Mouse (Mus musculus): ENCODE measurements around the gene Zfp874a.
"Not testable (repeated sequence)": the region's sequence is repeated elsewhere in the genome, so short reads cannot be mapped to it uniquely, and the experiment has no call there.

The Zfp874a gene

DNA sequence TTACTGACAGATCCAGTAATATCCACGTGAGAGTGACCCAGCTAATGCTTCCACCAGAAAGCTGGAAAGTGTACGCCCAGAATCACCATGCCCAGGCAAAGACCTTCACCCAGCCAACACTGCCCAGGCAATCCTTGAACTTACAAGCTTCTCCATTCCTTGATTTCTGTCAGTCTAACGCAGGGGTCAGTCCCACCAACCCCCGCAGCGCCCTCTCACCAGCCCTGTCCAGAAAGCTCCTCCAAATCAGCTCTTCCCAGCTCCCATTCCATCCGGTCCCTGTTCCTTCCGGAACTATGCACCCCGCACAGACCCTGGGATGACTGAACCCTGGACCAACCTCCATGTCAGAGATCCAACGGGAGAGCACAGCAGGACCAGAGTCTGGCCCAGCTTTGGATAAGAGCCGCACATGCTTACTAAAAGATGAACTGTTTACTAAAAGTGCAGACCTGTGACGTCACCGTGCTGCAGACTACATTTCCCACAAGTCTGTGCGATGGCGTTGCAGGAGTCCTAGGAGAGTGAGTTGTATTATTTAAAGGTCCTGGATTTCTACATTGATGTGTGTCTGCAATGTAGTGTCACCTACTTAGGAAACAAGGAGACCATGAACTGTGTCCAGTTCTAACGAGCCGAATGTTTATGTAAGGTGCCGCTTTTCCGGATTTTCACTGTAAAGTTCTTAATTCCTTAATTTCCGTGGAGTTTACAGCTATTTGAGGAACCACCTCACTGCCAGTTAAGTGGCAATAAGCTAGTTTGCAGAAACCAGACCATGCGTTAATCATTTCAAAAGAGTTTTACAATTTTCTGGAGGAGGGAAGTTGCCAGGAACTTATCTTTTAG, at the start of gene Zfp874a:
TSS of gene Zfp874a (minus strand) at position 453 of the 849 bp plus-strand sequence.
- in situ Hi-C loops (cut with MboI, MseI) = no loop called here

DNA sequence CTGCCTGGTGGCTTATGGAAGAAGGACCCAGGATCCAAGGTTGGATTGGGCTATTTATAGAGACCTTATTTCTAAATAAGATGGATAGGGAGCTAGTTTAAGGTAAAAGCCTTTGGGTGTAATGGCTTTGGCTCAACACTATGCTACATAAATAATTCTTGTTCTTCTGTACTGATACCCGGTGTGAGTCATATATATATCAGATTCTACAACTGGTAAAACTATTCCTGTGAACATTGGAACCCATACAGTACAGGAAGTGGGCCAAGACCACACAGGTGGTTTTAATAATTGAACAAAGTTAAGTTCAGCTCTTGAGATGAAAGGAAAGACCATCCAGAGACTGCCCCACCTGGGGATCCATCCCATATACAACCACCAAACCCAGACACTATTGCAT, 49.5 kb upstream of the Zfp874a start:
- in situ Hi-C loops (cut with MboI, MseI) = no loop called here

GRCm38 (mm10) chr13:67500084-67500719, 48.8 kb upstream of the Zfp874a start, which contains the start of gene Zfp58:
TSS of gene Zfp58 (minus strand) at chr13:67500555.
- in situ Hi-C loops (cut with MboI, MseI) = no loop called here

GRCm38 (mm10) chr13:67495631-67496030, 44.2 kb upstream of the Zfp874a start:
- in situ Hi-C loops (cut with MboI, MseI) = no loop called here

DNA sequence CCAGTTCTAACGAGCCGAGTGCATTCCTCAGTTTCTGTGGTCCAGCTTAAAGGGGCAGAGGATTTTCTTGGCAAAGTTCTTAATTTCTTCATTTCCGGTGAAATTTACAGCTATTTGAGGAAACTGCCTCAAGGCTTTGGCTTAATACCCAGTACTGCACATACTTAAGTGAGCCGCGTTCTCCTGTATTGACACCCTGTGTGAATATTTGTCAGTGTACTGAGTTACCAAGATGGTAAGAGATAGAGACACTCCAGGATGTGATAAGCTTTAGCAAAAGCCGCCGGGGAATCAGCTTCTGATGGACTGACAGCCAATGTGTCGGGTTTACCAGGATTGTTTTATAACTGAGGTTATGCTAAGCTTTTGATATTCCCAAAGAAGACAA, 33.0 kb upstream of the Zfp874a start:
- in situ Hi-C loops (cut with MboI, MseI) = no loop called here

GRCm38 (mm10) chr13:67483625-67484423, 32.4 kb upstream of the Zfp874a start, which contains the start of gene Zfp874b:
TSS of gene Zfp874b (minus strand) at chr13:67484258.
- in situ Hi-C loops (cut with MboI, MseI) = no loop called here

- in situ Hi-C loops (cut with MboI, MseI) = no loop called here
These were observed 30.1 kb upstream of the Zfp874a start for GRCm38 (mm10) chr13:67481528-67481927.

GRCm38 (mm10) chr13:67469274-67469673, 17.9 kb upstream of the Zfp874a start:
- in situ Hi-C loops (cut with MboI, MseI) = no loop called here

- in situ Hi-C loops (cut with MboI, MseI) = not testable (repeated sequence)
These were observed 12.2 kb upstream of the Zfp874a start for GRCm38 (mm10) chr13:67463506-67464185.

DNA sequence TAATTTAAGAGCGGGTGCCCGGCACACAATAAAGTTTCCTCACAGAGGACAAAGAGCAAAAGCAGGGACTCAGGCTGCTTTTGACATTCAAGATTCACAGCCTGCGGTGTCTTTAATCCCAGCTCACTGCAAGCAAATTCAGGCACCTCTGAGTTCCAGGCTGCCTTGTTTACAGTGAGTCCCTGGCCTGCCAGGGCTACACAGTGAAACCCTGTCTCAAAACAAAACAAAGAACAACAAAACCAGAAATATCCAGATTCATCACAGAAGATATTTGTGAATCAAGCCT, 541 bp upstream of the Zfp874a start:
- in situ Hi-C loops (cut with MboI, MseI) = no loop called here

GRCm38 (mm10) chr13:67437095-67437494, 14.3 kb downstream of the Zfp874a start:
- in situ Hi-C loops (cut with MboI, MseI) = not testable (repeated sequence)

- in situ Hi-C loops (cut with MboI, MseI) = no loop called here
These were observed 23.3 kb downstream of the Zfp874a start for GRCm38 (mm10) chr13:67428116-67428515.

DNA sequence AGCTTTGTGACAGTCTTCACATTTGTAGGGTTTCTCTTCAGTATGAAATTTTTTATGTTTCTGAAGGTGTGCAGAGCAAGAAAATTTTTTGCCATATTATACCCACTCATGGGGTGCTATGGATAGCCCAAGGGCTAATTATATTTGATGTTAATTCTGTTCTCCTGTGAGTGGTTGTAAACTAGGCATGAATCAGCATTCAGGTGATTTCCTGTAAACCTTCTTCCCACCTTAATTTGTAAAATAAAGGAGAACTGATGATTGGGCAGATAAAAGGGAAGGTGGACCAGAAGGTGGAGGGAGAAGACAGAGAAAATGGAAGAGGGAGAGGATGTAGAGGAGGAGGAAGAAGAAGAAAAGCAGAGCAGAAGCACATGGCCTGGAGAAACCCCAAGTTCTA, 25.7 kb downstream of the Zfp874a start:
- in situ Hi-C loops (cut with MboI, MseI) = not testable (repeated sequence)

GRCm38 (mm10) chr13:67422532-67422931, 28.9 kb downstream of the Zfp874a start:
- in situ Hi-C loops (cut with MboI, MseI) = not testable (repeated sequence)

DNA sequence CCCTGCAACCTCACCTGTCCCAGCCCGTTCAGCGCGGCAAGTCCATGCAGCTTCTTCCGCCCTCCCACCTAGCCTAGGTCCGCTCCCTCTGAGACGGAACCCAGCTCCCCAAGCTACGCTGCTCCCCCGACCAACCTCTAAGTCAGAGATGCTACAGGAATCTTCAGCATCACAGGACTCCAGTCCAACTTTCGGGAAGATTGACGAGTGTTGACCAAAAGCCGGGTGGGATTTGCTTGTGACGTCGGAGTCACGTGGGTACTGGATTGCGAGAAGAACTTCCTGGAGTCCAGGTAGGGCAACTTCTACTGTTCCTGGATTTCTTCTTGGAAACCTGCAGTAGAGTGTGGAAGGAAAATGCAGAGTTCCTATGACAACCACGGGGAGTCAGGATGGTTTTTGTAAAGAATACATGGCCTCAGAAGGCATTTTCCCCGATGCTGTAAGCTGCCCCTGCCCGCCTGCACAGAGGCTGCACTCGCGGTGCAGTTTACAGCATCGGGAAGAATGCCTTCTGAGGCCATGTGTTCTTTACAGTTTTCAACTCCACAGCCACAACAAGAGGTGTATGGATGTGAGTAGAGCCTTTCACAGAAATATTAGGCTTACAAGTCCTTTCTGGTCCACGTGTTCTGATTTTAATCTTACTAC, 30.1 kb downstream of the Zfp874a start, which contains the start of gene Zfp459:
TSS of gene Zfp459 (minus strand) at position 212 of the 651 bp plus-strand sequence.
- in situ Hi-C loops (cut with MboI, MseI) = no loop called here

DNA sequence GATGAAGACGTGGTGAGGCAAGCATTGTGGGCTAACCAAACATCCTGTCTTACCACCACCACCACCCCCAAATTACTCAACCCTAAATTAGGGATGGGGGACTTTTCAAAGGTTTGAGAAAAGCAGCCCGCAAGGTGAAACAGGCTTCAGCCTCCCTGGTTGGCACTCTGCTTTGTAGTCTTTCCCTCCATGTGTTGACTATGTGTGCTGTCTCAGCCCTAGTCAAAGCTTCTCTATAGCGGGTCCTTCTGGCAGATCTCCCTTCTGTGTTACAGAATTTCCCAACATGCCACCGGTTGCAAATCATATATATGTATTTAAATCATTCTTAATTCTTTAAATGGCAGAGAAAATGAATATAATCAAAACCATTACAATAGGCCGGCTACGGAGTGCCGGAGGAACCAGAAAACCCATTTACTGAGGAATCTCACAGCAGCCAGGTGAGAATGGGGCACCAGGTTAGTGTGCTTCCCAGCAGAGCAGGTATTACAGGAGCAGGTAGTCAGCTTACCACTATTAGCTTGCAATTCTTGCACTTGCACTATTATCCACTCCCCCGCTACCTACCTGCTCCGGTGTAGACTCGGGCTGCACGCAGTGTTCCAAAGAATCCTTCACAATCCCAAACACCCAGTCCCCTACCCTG, 30.7 kb downstream of the Zfp874a start:
- in situ Hi-C loops (cut with MboI, MseI) = no loop called here

DNA sequence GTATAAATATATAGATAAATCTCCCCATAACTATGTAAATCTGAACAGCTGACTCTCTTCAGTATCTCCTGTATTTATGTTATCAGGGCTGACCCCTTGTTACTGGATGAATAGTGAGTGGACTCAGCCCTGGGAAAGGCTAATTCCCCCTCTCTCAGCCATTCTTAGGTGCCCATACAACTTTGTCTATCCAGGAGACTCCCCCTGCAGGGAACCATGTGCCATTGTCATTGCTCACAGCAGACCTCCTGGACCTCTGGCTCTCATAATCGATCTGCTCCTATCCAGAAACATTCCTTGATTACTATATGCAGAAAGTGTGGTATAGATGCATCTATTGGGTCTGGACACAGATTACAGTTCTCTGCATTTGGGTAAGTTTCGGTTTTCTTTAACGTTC, 34.6 kb downstream of the Zfp874a start:
- in situ Hi-C loops (cut with MboI, MseI) = no loop called here

DNA sequence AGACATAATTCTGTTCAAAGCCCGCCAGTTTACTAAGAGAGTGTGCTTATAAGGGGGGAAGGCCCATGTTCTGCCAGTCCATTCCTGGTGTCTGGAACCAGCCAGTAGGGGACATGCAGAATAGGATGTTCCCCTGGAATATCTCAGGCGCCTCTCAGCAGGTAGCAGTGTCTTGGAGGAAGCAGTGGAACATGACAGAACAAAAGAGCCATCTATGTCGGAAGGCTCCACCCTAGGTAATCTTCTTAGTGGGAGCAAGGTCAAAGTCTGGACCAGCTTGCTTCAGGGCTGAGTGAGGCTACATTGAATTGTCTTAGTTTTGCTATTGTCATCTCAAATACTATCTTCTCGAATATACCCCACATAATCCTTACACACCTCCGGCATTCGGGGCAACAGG, 35.7 kb downstream of the Zfp874a start:
- in situ Hi-C loops (cut with MboI, MseI) = no loop called here

- in situ Hi-C loops (cut with MboI, MseI) = not testable (repeated sequence)
These were observed 37.8 kb downstream of the Zfp874a start for GRCm38 (mm10) chr13:67413634-67414033.

DNA sequence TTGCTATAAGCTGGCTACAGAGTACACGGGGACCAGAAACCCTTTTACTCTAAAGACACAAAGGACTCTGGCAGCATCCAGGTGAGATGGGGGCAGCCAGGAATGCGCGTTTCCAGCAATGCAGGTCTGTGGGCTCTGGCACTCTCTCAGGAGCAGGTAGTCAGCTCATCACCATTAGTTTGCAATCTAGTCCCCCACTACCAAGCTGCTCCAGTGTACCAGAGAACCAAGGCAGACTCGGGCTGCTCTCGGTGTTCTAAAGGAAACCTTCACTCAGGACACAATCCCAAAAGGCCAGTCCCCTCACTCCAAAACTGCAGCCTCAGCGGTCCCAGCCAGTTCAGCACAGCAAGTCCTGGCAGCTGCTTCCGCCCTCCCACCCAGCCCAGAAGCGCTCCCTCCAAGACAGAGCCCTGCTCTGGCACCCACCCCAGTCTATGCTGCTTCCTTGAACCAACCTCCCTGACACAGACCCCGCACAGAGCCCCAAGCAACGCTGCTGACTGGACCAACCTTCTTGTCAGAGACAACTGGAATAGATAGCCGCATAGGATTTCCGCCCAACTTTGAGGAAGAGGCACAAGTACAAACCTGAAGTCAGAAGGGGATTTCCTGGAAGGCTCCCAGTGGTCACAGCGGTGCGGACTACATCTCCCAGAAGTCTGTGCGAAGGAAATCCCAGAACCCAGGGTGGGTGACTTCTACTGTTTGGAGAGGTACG, 52.1 kb downstream of the Zfp874a start, which contains the start of gene Zfp429:
TSS of gene Zfp429 (minus strand) at position 637 of the 721 bp plus-strand sequence.
- in situ Hi-C loops (cut with MboI, MseI) = not testable (repeated sequence)

Data from T-helper 17 cell (primary cell).